13 mouse cellular contexts compared by ENCODE assay signal in the genomic region with DNA sequence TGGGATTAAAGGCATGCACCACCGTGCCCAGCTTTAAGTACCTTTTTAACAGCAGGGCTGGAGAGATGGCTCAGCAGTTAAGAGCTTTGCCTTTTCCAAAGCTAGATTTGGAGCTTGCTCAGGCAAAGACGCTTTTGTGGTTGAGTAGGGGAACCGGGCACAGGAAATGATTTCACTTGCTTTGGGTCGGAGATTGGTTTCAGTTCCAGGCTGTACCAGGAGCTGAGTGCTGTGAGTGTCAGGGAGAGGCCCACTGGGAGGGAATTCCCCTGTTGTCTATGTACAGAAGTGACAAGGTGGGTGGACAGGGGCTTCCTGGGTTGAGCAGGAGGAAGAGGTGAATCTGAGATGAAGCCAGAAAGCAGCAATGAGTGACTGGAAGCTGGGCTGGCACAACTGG. TPM values are rescaled to one million over a fixed set of nuclear protein-coding genes. Genes with fewer than 3 reads are reported as not detected.
DNase-seq lines count a peak whose midpoint lies in the region; ATAC-seq and TF ChIP-seq lines count a peak whose summit lies in the region.
"Had no signal": no experiment of that assay in that cellular context is flagged by ENCODE, and none has a peak within 500 bp of the region (broad histone marks: within the 10 kb centered on the region; RNA-seq: fewer than 3 reads in every experiment).

No protein-coding gene starts in this region.

- no peak for TF ChIP-seq EP300 in heart, postnatal 0 days (IDR thresholded peaks at IDR 0.05; ENCODE audit: low read depth)

- H3K9ac ChIP-seq in heart, postnatal 0 days (replicated peaks; ENCODE audit: low read depth, low read length) = no peak overlapping the region
- H3K9ac ChIP-seq: forebrain, embryonic 13.5 days; limb, embryonic 15.5 days; midbrain, embryonic 15.5 days had no signal

- H3K9me3 ChIP-seq in heart, postnatal 0 days (replicated peaks; ENCODE audit: control insufficient read depth, low read length) = no peaks in the 10 kb centered on the region
- H3K9me3 ChIP-seq in limb, embryonic 10.5 days (replicated peaks) = no peaks in the 10 kb centered on the region
- H3K9me3 ChIP-seq: forebrain, embryonic 13.5 days; limb, embryonic 15.5 days; midbrain, embryonic 15.5 days had no signal

- DNase-seq in heart, postnatal 0 days (ENCODE audit: low spot score) = no peak
- DNase-seq in heart, postnatal 14 days = no peak
- DNase-seq in thymus, postnatal 14 days = peak; percentile 18
- no peak for DNase-seq in thymus, adult 2 months
- DNase-seq in limb, embryonic 10.5 days (ENCODE audit: low spot score) = no peak
- peak; percentile 89 for DNase-seq in splenic B cell, adult 2 months (ENCODE audit: low read depth, low spot score)
- DNase-seq in urinary bladder, postnatal 36 days (ENCODE audit: low spot score in 2 of 2) = no peak
- no peak for DNase-seq in adrenal gland, adult 8-10 months
- DNase-seq: kidney, postnatal 4 days; right cerebral cortex, postnatal 14 days had no signal

- intact Hi-C loops in heart, postnatal 14 days (cut with DNase I) = no loop called here

- no peak for TF ChIP-seq POLR2A in thymus, adult 2 months (IDR thresholded peaks at IDR 0.05; ENCODE audit: control insufficient read depth, extremely low read depth, insufficient read depth, low read length, poor library complexity)

- peaks cover 16% of the 10 kb centered on the region; the same call in 1 of the 2 replicates for H3K4me1 ChIP-seq in heart, postnatal 0 days (ENCODE audit: control insufficient read depth, insufficient read depth)
- H3K4me1 ChIP-seq in thymus, adult 2 months (replicated peaks; ENCODE audit: control insufficient read depth, insufficient read depth, low read length) = peaks cover 13% of the 10 kb centered on the region
- peaks cover 66% of the 10 kb centered on the region for H3K4me1 ChIP-seq in limb, embryonic 10.5 days

- ATAC-seq in heart, postnatal 0 days (ENCODE audit: insufficient read depth, low read depth) = no peak
- ATAC-seq: forebrain, embryonic 13.5 days; midbrain, embryonic 15.5 days had no signal

- H3K4me2 ChIP-seq in heart, postnatal 0 days (ENCODE audit: low read depth, low read length) = no peak overlapping the region
- H3K4me2 ChIP-seq: forebrain, embryonic 13.5 days; limb, embryonic 15.5 days; midbrain, embryonic 15.5 days had no signal

- no peaks in the 10 kb centered on the region for H3K36me3 ChIP-seq in heart, postnatal 0 days (replicated peaks; ENCODE audit: control insufficient read depth, insufficient read depth, low read length)
- H3K36me3 ChIP-seq in thymus, adult 2 months (ENCODE audit: control insufficient read depth, insufficient read depth, low read length) = no peaks in the 10 kb centered on the region
- H3K36me3 ChIP-seq in limb, embryonic 10.5 days = no peaks in the 10 kb centered on the region
- H3K36me3 ChIP-seq in splenic B cell, adult 2 months (ENCODE audit: control insufficient read depth, insufficient read depth, low read length, poor library complexity, severe bottlenecking) = no peaks in the 10 kb centered on the region
- H3K36me3 ChIP-seq: limb, embryonic 15.5 days; midbrain, embryonic 15.5 days had no signal

- H3K27ac ChIP-seq in heart, postnatal 0 days (ENCODE audit: low read depth) = peak overlapping the region; percentile 27; the same call in 1 of the 2 replicates
- H3K27ac ChIP-seq in thymus, adult 2 months (ENCODE audit: control insufficient read depth, insufficient read depth, low read length) = no peak overlapping the region
- 0 out of 2 replicates have a peak overlapping the region, but pooled peaks have one; percentile 46 for H3K27ac ChIP-seq in limb, embryonic 10.5 days
- H3K27ac ChIP-seq: forebrain, embryonic 13.5 days; limb, embryonic 15.5 days; midbrain, embryonic 15.5 days had no signal

- no peak overlapping the region for H3K4me3 ChIP-seq in heart, postnatal 0 days (ENCODE audit: low read depth, low read length)
- H3K4me3 ChIP-seq in thymus, adult 2 months (ENCODE audit: control insufficient read depth, insufficient read depth, low read length) = no peak overlapping the region
- H3K4me3 ChIP-seq in limb, embryonic 10.5 days = no peak overlapping the region
- H3K4me3 ChIP-seq: forebrain, embryonic 13.5 days; limb, embryonic 15.5 days; midbrain, embryonic 15.5 days had no signal

- no peak for TF ChIP-seq CTCF in heart, postnatal 0 days (IDR thresholded peaks at IDR 0.05; ENCODE audit: low read depth)
- TF ChIP-seq CTCF in thymus, adult 2 months (IDR thresholded peaks at IDR 0.05; ENCODE audit: borderline replicate concordance, control insufficient read depth, extremely low read depth, insufficient read depth, low read length, poor library complexity) = no peak

- H3K27me3 ChIP-seq in heart, postnatal 0 days (ENCODE audit: control insufficient read depth, insufficient read depth, low read length) = no peaks in the 10 kb centered on the region
- no peaks in the 10 kb centered on the region for H3K27me3 ChIP-seq in thymus, adult 2 months (ENCODE audit: control insufficient read depth, insufficient read depth, low read length)
- no peaks in the 10 kb centered on the region for H3K27me3 ChIP-seq in limb, embryonic 10.5 days (ENCODE audit: low read depth, poor library complexity, severe bottlenecking)
- H3K27me3 ChIP-seq in splenic B cell, adult 2 months (ENCODE audit: control insufficient read depth, insufficient read depth, low read length, poor library complexity, severe bottlenecking) = no peaks in the 10 kb centered on the region
- H3K27me3 ChIP-seq: forebrain, embryonic 13.5 days; limb, embryonic 15.5 days; midbrain, embryonic 15.5 days had no signal

- WGBS in heart, postnatal 0 days = 51% methylated on average over 4 of the region's 4 CpGs
- 10% methylated on average over 4 of the region's 4 CpGs for WGBS in thymus, adult 2 months
- 79% methylated on average over 4 of the region's 4 CpGs for WGBS in limb, embryonic 10.5 days

RNA-seq across cellular contexts. Expression of gene Cuedc1, which starts 9.5 kb away (rescaled TPM):
- 15.1 and 19.2 TPM in 2 replicates for total RNA-seq in heart, postnatal 0 days (2014; rRNA removed; ENCODE audit: low replicate concordance)
- 17.0 and 17.5 TPM in 2 replicates for polyA plus RNA-seq in heart, postnatal 0 days (2015; fragmentation: Nextera tagmentation; extraction: Ambion mirVana)
- total RNA-seq in heart, postnatal 14 days (2021) = 10 to 100 TPM; 47.9 to 55.6 TPM
- polyA plus RNA-seq in thymus, adult 2 months (2012; rRNA removed) = 13.8 and 15.5 TPM in 2 replicates
- polyA plus RNA-seq in limb, embryonic 10.5 days (2016; fragmentation: Nextera tagmentation; extraction: Ambion mirVana) = 15.0 and 22.6 TPM in 2 replicates
- 100 to 1,000 TPM in 2 of 4 experiments, 10 to 100 TPM in 2; 46.1 to 114 (median 84.3) TPM for total RNA-seq in adrenal gland, adult 8-10 months (2022)

RNA-seq across cellular contexts. Expression of gene Vezf1, which starts 39.3 kb away (rescaled TPM):
- 31.9 and 35.5 TPM in 2 replicates for total RNA-seq in heart, postnatal 0 days (2014; rRNA removed; ENCODE audit: low replicate concordance)
- polyA plus RNA-seq in heart, postnatal 0 days (2015; fragmentation: Nextera tagmentation; extraction: Ambion mirVana) = 17.6 and 18.2 TPM in 2 replicates
- 10 to 100 TPM; 41.5 to 41.9 TPM for total RNA-seq in heart, postnatal 14 days (2021)
- 35.4 and 35.9 TPM in 2 replicates for polyA plus RNA-seq in thymus, adult 2 months (2012; rRNA removed)
- 54.6 and 59.2 TPM in 2 replicates for polyA plus RNA-seq in limb, embryonic 10.5 days (2016; fragmentation: Nextera tagmentation; extraction: Ambion mirVana)
- total RNA-seq in adrenal gland, adult 8-10 months (2022) = 10 to 100 TPM; 42.1 to 71.0 (median 59.4) TPM

Comparison
In these comparisons a context has a peak if more than half of its experiments do, and no peak if none do; other contexts are left out.
1. DNase-seq: peak in thymus, postnatal 14 days (single experiment) and splenic B cell, adult 2 months (single experiment); none in heart, postnatal 0 days (single experiment), heart, postnatal 14 days (0 of 2), thymus, adult 2 months (single experiment), limb, embryonic 10.5 days (single experiment), urinary bladder, postnatal 36 days (0 of 2) and adrenal gland, adult 8-10 months (single experiment).